Mouse (Mus musculus) CH12.LX (cell line): Measurements from ENCODE around the gene Fyb. TPM values are rescaled to one million over a fixed set of nuclear protein-coding genes. Genes with fewer than 3 reads are reported as not detected.

Experiments used
- DNase-seq: peaks from one replicate; pipeline ENCODE4 v3.0.0-alpha.2; 2013; ENCODE audit errors: extremely low read depth
- H3K27ac ChIP-seq: 2 replicates; pipeline ENCODE4 v1.5.1; 2012; ENCODE audit warnings: low read depth, mild to moderate bottlenecking, control low read depth, moderate library complexity; ENCODE audit not compliant: insufficient read depth
- H3K27me3 ChIP-seq: replicated peaks from 2 replicates; pipeline ENCODE3; 2012; ENCODE audit warnings: inconsistent platforms
- H3K36me3 ChIP-seq, 2 experiments: replicated peaks in 1 of 2; 2 replicates each; pipeline versions ENCODE3 to v1.6.1; 2012; ENCODE audit warnings: inconsistent platforms in 1 of 2, low read length in 1 of 2, mild to moderate bottlenecking in 1 of 2, mixed read lengths in 1 of 2, moderate library complexity in 1 of 2; ENCODE audit not compliant: control insufficient read depth in 1 of 2, insufficient read depth in 1 of 2
- H3K4me1 ChIP-seq, 2 experiments: 2 replicates each; pipeline ENCODE4 v1.6.1; 2012; ENCODE audit warnings: inconsistent platforms in 1 of 2, moderate library complexity in 1 of 2; ENCODE audit not compliant: insufficient read depth in 2 of 2, control insufficient read depth in 1 of 2
- H3K4me2 ChIP-seq: 2 replicates; pipeline ENCODE4 v1.6.1; 2012; ENCODE audit warnings: low read depth, mild to moderate bottlenecking, control low read depth; ENCODE audit not compliant: poor library complexity, insufficient read depth, severe bottlenecking
- H3K4me3 ChIP-seq, 3 experiments: fragments of 150-350 bp in 1 of 3; sonication (generic) in 1 of 3; replicated peaks in 1 of 3; 2 replicates each; pipeline versions ENCODE3 to v1.5.1; 2011 to 2012; ENCODE audit warnings: low read depth in 2 of 3, low read length in 2 of 3, mild to moderate bottlenecking in 2 of 3, moderate library complexity in 2 of 3, control low read depth in 1 of 3, improper control_type of control experiment in 1 of 3, inconsistent platforms in 1 of 3, mixed read lengths in 1 of 3; ENCODE audit not compliant: poor library complexity in 1 of 3
- H3K79me2 ChIP-seq: replicated peaks from 2 replicates; pipeline ENCODE4 v1.6.1; 2012; ENCODE audit warnings: mild to moderate bottlenecking, moderate library complexity; ENCODE audit not compliant: control insufficient read depth, poor library complexity, insufficient read depth, severe bottlenecking; ENCODE audit errors: extremely low read depth
- H3K9ac ChIP-seq: 2 replicates; pipeline ENCODE4 v1.6.1; 2012; ENCODE audit warnings: low read depth, mild to moderate bottlenecking, control low read depth, moderate library complexity; ENCODE audit not compliant: insufficient read depth
- H3K9me3 ChIP-seq: replicated peaks from 2 replicates; pipeline ENCODE3; 2012; ENCODE audit warnings: low read length, inconsistent platforms, mixed read lengths
- CHD1 ChIP-seq: IDR thresholded peaks from 2 replicates; pipeline ENCODE4 v1.6.1; 2012; ENCODE audit warnings: low read depth, low read length, improper control_type of control experiment, inconsistent platforms
- CTCF ChIP-seq, 2 experiments: IDR thresholded peaks in 1 of 2; conservative IDR thresholded peaks in 1 of 2; 2 replicates each; pipeline ENCODE4 v1.5.1; 2011 to 2012; ENCODE audit warnings: low read depth in 2 of 2, low read length in 2 of 2, improper control_type of control experiment in 1 of 2, inconsistent platforms in 1 of 2, mild to moderate bottlenecking in 1 of 2, moderate library complexity in 1 of 2
- ELF1 ChIP-seq: IDR thresholded peaks from 2 replicates; pipeline ENCODE4 v1.6.1; 2014; ENCODE audit warnings: low read depth, mild to moderate bottlenecking, inconsistent platforms, low read length, improper control_type of control experiment
- ETS1 ChIP-seq: conservative IDR thresholded peaks from 2 replicates; pipeline ENCODE4 v1.6.1; 2012; ENCODE audit warnings: low read depth, mild to moderate bottlenecking, inconsistent platforms, low read length, improper control_type of control experiment, moderate library complexity
- GABPA ChIP-seq: IDR thresholded peaks from 2 replicates; pipeline ENCODE4 v1.6.1; 2012; ENCODE audit warnings: low read depth, low read length, improper control_type of control experiment, inconsistent platforms; ENCODE audit not compliant: insufficient replicate concordance
- HCFC1 ChIP-seq: IDR thresholded peaks from 2 replicates; pipeline ENCODE4 v1.6.1; 2012; ENCODE audit warnings: low read depth, mild to moderate bottlenecking, inconsistent platforms, low read length, improper control_type of control experiment
- IRF4 ChIP-seq: IDR thresholded peaks from 2 replicates; pipeline ENCODE4 v1.6.1; 2014; ENCODE audit warnings: low read depth, mild to moderate bottlenecking, inconsistent platforms, low read length, improper control_type of control experiment
- JUN ChIP-seq: IDR thresholded peaks from 2 replicates; pipeline ENCODE4 v1.6.1; 2011; ENCODE audit warnings: low read depth, mild to moderate bottlenecking, low read length, improper control_type of control experiment, moderate library complexity; ENCODE audit not compliant: insufficient read depth
- JUND ChIP-seq: conservative IDR thresholded peaks from 2 replicates; pipeline ENCODE4 v1.6.1; 2011; ENCODE audit warnings: low read depth, low read length, improper control_type of control experiment
- MAFK ChIP-seq: IDR thresholded peaks from 2 replicates; pipeline ENCODE4 v1.6.1; 2011; ENCODE audit warnings: low read length, improper control_type of control experiment; ENCODE audit not compliant: insufficient replicate concordance
- MAX ChIP-seq: IDR thresholded peaks from 2 replicates; pipeline ENCODE4 v1.6.1; 2011; ENCODE audit warnings: low read length, improper control_type of control experiment
- MAZ ChIP-seq: IDR thresholded peaks from 2 replicates; pipeline ENCODE4 v1.6.1; 2012; ENCODE audit warnings: low read depth, mild to moderate bottlenecking, inconsistent platforms, low read length, improper control_type of control experiment, moderate library complexity
- MEF2A ChIP-seq: IDR thresholded peaks from 2 replicates; pipeline ENCODE4 v1.6.1; 2014; ENCODE audit warnings: low read depth, mild to moderate bottlenecking, inconsistent platforms, low read length, improper control_type of control experiment, borderline replicate concordance
- MYC ChIP-seq: IDR thresholded peaks from 2 replicates; pipeline ENCODE4 v1.6.1; 2011; ENCODE audit warnings: low read depth, mild to moderate bottlenecking, improper control_type of control experiment, low read length
- NRF1 ChIP-seq: IDR thresholded peaks from 2 replicates; pipeline ENCODE4 v1.6.1; 2014; ENCODE audit warnings: low read depth, mild to moderate bottlenecking, inconsistent platforms, low read length, improper control_type of control experiment, moderate library complexity
- POLR2A ChIP-seq: IDR thresholded peaks from 2 replicates; pipeline ENCODE4 v1.6.1; 2011; ENCODE audit warnings: low read depth, mild to moderate bottlenecking, improper control_type of control experiment, low read length
- RAD21 ChIP-seq: IDR thresholded peaks from 2 replicates; pipeline ENCODE4 v1.6.1; 2011; ENCODE audit warnings: low read depth, mild to moderate bottlenecking, low read length, improper control_type of control experiment, moderate library complexity
- RCOR1 ChIP-seq: conservative IDR thresholded peaks from 2 replicates; pipeline ENCODE4 v1.6.1; 2012; ENCODE audit warnings: low read depth, mild to moderate bottlenecking, inconsistent platforms, low read length, improper control_type of control experiment
- ZC3H11A ChIP-seq: IDR thresholded peaks from 2 replicates; pipeline ENCODE4 v1.6.1; 2012; ENCODE audit warnings: low read depth, mild to moderate bottlenecking, inconsistent platforms, low read length, improper control_type of control experiment
- ZKSCAN1 ChIP-seq: IDR thresholded peaks from 2 replicates; pipeline ENCODE4 v1.6.1; 2012; ENCODE audit warnings: low read depth, inconsistent platforms, low read length, improper control_type of control experiment, borderline replicate concordance
- ZMIZ1 ChIP-seq: IDR thresholded peaks from 2 replicates; pipeline ENCODE4 v1.6.1; 2012; ENCODE audit warnings: low read depth, mild to moderate bottlenecking, inconsistent platforms, low read length, improper control_type of control experiment
- ZNF384 ChIP-seq: IDR thresholded peaks from 2 replicates; pipeline ENCODE4 v1.6.1; 2012; ENCODE audit warnings: low read depth, low read length, improper control_type of control experiment, inconsistent platforms
- dilution Hi-C: fragments of 300-500 bp; cut with MboI; formaldehyde crosslinking; loops from 2 replicates; pipeline ENCODE4 v1.14.3; 2020; ENCODE audit warnings: low sequenced_read_pairs; ENCODE audit not compliant: extremely low pct_unique_long_range_greater_than_20kb, extremely low pct_ligation_motif_present
- in situ Hi-C: fragments of 300-500 bp; cut with MboI; formaldehyde crosslinking; loops from 3 replicates; pipeline ENCODE4 v1.14.3; 2019; ENCODE audit warnings: low sequenced_read_pairs, low pct_ligation_motif_present, low pct_unique_long_range_greater_than_20kb, mixed read lengths
- polyA plus RNA-seq: library from polyadenylated mRNA; unstranded; fragments of >175 nt; gene quantifications from 2 replicates; pipeline ENCODE4 v1.2.1, GENCODE M21; 2012; ENCODE audit warnings: low read depth; ENCODE audit not compliant: insufficient read length
- total RNA-seq, 2 experiments: library from RNA; depleted of rRNA; stranded (reverse); fragments of 300-350 nt in 1 of 2; fragments of >200 nt in 1 of 2; gene quantifications; 2 replicates each; pipeline ENCODE4 v1.2.3; 2012 to 2014

Fyb gene
- total and polyA plus RNA-seq, 3 experiments: 17.6 to 60.1 (median 32.2) TPM

DNA sequence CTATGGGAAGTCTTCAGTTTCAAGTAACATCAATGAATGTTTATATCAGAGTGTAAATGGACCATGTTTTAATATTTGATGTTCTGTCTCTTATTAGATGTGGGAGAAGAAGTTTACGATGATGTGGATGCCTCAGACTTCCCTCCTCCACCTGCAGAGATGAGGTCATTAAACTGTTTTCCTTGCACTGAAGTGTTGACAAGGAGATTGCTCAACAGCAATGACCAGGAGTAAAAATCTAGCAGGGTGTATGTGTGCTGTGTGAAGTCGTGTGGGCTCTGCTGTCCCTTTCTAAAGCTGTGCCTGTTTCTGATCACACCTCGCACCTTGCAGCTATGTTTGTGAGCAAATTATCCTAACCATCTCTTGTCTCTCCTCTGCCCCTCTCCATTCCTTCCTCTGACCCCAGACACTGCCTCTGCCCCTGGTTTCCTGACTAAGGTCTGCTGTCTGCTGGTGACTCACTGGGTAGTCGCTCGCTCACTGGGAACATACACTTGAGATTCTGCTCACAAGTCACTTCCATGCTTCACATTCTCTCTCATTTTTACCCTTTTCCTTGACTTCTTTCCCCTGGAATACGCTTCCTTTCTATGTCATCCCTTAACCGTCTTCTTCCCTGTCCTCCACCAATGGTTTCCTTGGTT, 126.2 kb downstream of the Fyb start:
- Histone ChIP-seq H3K4me3 (no peak overlapping the region), H3K27me3 (no peaks in the 10 kb centered on the region), H3K4me1 (no peaks in the 10 kb centered on the region), H3K79me2 (no peaks in the 10 kb centered on the region), H3K9ac (no peak overlapping the region), H3K4me2 (no peak overlapping the region), H3K36me3 (no peaks in the 10 kb centered on the region), H3K27ac (no peak overlapping the region), H3K9me3 (no peaks in the 10 kb centered on the region)
- TF ChIP-seq POLR2A: no peak
- no peak for TF ChIP-seq ETS1
- no peak for TF ChIP-seq ZMIZ1
- no peak for TF ChIP-seq MYC
- TF ChIP-seq ELF1: no peak
- no peak for TF ChIP-seq RCOR1
- no peak for TF ChIP-seq ZC3H11A
- TF ChIP-seq GABPA: no peak
- TF ChIP-seq CTCF (conservative IDR thresholded peaks at IDR 0.05 in 1 of 2, IDR thresholded peaks at IDR 0.05 in 1 of 2; ENCODE audit: low read depth in 2 of 2, low read length in 2 of 2): no peak
- no peak for TF ChIP-seq MAX
- TF ChIP-seq IRF4: no peak
- TF ChIP-seq ZKSCAN1: no peak
- TF ChIP-seq RAD21: no peak
- in situ Hi-C loops (no loop called here), dilution Hi-C loops (no loop called here)
- DNase-seq: no peak

DNA sequence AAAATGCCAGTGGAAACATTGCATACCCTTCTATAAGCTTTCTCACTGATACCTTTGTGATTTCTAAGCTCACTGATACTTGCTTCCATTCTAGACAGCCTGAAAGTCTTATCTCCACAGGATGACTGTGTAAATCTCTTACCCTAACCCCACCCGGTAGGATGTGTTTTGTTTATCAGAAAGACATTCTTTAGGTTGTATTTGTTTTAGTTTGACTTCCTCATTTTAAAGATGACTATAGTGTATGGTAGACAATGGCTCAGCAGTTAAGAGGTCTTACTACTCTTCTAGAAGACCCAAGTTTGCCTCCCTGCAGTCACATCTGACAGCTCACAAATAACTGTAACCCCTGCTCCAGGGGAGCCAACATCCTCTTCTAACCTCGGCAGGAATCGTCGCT, 130.4 kb downstream of the Fyb start:
- H3K27me3 ChIP-seq: no peaks in the 10 kb centered on the region
- no peak for DNase-seq
- TF ChIP-seq RCOR1 (no peak), MAZ (no peak)
- no peaks in the 10 kb centered on the region for H3K4me1 ChIP-seq
- H3K27ac ChIP-seq: no peak overlapping the region
- no peaks in the 10 kb centered on the region for H3K79me2 ChIP-seq
- no peaks in the 10 kb centered on the region for H3K36me3 ChIP-seq
- in situ Hi-C loops: no loop called here
- no peak overlapping the region for H3K4me3 ChIP-seq
- no peak overlapping the region for H3K9ac ChIP-seq
- no peak overlapping the region for H3K4me2 ChIP-seq
- dilution Hi-C loops: no loop called here
- H3K9me3 ChIP-seq: no peaks in the 10 kb centered on the region

DNA sequence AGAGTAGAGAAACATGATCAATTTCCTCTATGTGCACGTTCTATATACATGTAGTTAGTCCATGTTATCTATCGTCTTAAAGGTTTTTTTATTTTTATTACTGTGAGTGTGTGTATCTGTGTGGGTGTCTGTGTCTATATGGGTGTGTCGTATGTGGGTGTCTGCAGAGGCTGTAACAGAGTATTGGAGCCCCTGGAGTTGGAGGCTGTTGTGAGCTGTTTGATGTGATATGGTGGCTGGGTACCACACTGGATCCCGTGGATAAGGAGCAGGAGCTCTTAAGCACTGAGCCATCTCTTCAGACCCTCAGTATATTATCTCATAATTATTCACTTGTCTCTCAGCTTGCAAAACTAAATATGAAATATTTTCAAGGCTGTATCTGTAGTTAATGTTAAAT, 135.4 kb downstream of the Fyb start:
- no peak for DNase-seq
- Histone ChIP-seq H3K27me3 (no peaks in the 10 kb centered on the region), H3K4me2 (no peak overlapping the region), H3K27ac (no peak overlapping the region), H3K4me1 (no peaks in the 10 kb centered on the region), H3K9me3 (no peaks in the 10 kb centered on the region), H3K9ac (no peak overlapping the region), H3K4me3 (no peak overlapping the region), H3K79me2 (no peaks in the 10 kb centered on the region), H3K36me3 (no peaks in the 10 kb centered on the region)
- in situ Hi-C loops (no loop called here), dilution Hi-C loops (no loop called here)
- TF ChIP-seq IRF4: no peak
- TF ChIP-seq ZNF384: no peak
- no peak for TF ChIP-seq MAFK
- TF ChIP-seq JUN: no peak
- no peak for TF ChIP-seq MEF2A
- no peak for TF ChIP-seq MAX
- no peak for TF ChIP-seq MAZ
- TF ChIP-seq CHD1: no peak
- no peak for TF ChIP-seq NRF1
- TF ChIP-seq ZMIZ1: no peak
- no peak for TF ChIP-seq ZC3H11A
- TF ChIP-seq HCFC1: no peak
- no peak for TF ChIP-seq POLR2A
- no peak for TF ChIP-seq JUND
